Mouse (Mus musculus) sigmoid colon, adult 10 weeks (tissue): ENCODE measurements around the gene Cps1. TPM values are rescaled to one million over a fixed set of nuclear protein-coding genes. Genes with fewer than 3 reads are reported as not detected.

ENCODE experiments used
- polyA plus RNA-seq: library from polyadenylated mRNA; stranded (reverse); fragments of 350-450 nt; fragmentation: Illumina TruSeq; extraction: RNeasy Lipid Tissue Mini Kit (QIAGEN cat#74804); gene quantifications from one replicate; pipeline ENCODE4 v1.2.3, GENCODE M21; 2014; ENCODE audit warnings: low read depth, low replicate concordance

Gene Cps1
- polyA plus RNA-seq, result 7.5 TPM

GRCm38 (mm10) chr1:67122797-67123196 is at the start of gene Cps1:
TSS of gene Cps1 (plus strand) at chr1:67123026.

Other genes with a start within 250 kb of the Cps1 start
- gene Myl1, start 177.6 kb upstream of the Cps1 start, polyA plus RNA-seq, result 2.2 TPM
- 15.1 TPM for gene Lancl1, start 84.2 kb upstream of the Cps1 start, polyA plus RNA-seq